Mouse (Mus musculus): Measurements from ENCODE around the gene Gm49322.

Gene Gm49322

GRCm38 (mm10) chr10:80611905-80612304 lies 6.1 kb downstream of the Gm49322 start:
- H3K4me3 ChIP-seq (replicated peaks; ENCODE audit: low read length) = no peak overlapping the region
- H3K27me3 ChIP-seq (ENCODE audit: insufficient read depth, low read length) = no peaks in the 10 kb centered on the region
- TF ChIP-seq CTCF (conservative IDR thresholded peaks at IDR 0.05; ENCODE audit: low read length) (no peak), POU5F1 (IDR thresholded peaks at IDR 0.05; ENCODE audit: borderline replicate concordance, low read length) (no peak), NANOG (IDR thresholded peaks at IDR 0.05; ENCODE audit: borderline replicate concordance, low read length) (no peak)
- no peaks in the 10 kb centered on the region for H3K9me3 ChIP-seq (ENCODE audit: low read length)
- peaks cover 68% of the 10 kb centered on the region for H3K4me1 ChIP-seq (replicated peaks; ENCODE audit: low read depth, low read length)
- peaks cover 97% of the 10 kb centered on the region for H3K36me3 ChIP-seq (ENCODE audit: insufficient read depth, low read length)

GRCm38 (mm10) chr10:80613821-80614220 lies 8.0 kb downstream of the Gm49322 start:
- Histone ChIP-seq H3K4me1 (replicated peaks; ENCODE audit: low read depth, low read length) (peaks cover 61% of the 10 kb centered on the region), H3K4me3 (replicated peaks; ENCODE audit: low read length) (no peak overlapping the region), H3K9me3 (ENCODE audit: low read length) (no peaks in the 10 kb centered on the region), H3K27me3 (ENCODE audit: insufficient read depth, low read length) (no peaks in the 10 kb centered on the region), H3K36me3 (ENCODE audit: insufficient read depth, low read length) (peaks cover 82% of the 10 kb centered on the region)
- no peak for TF ChIP-seq POU5F1 (IDR thresholded peaks at IDR 0.05; ENCODE audit: borderline replicate concordance, low read length)
- no peak for TF ChIP-seq NANOG (IDR thresholded peaks at IDR 0.05; ENCODE audit: borderline replicate concordance, low read length)
- TF ChIP-seq CTCF (conservative IDR thresholded peaks at IDR 0.05; ENCODE audit: low read length) = peak; percentile 19; the same call in 1 of the 2 replicates

- Histone ChIP-seq H3K4me1 (replicated peaks; ENCODE audit: low read depth, low read length) (peaks cover 57% of the 10 kb centered on the region), H3K4me3 (replicated peaks; ENCODE audit: low read length) (no peak overlapping the region), H3K27me3 (ENCODE audit: insufficient read depth, low read length) (no peaks in the 10 kb centered on the region), H3K36me3 (ENCODE audit: insufficient read depth, low read length) (peaks cover 76% of the 10 kb centered on the region), H3K9me3 (ENCODE audit: low read length) (no peaks in the 10 kb centered on the region)
- TF ChIP-seq NANOG (IDR thresholded peaks at IDR 0.05; ENCODE audit: borderline replicate concordance, low read length) (no peak), POU5F1 (IDR thresholded peaks at IDR 0.05; ENCODE audit: borderline replicate concordance, low read length) (no peak), CTCF (conservative IDR thresholded peaks at IDR 0.05; ENCODE audit: low read length) (no peak)
Measured at GRCm38 (mm10) chr10:80614351-80614750, 8.5 kb downstream of the Gm49322 start.

GRCm38 (mm10) chr10:80618181-80618580 lies 12.4 kb downstream of the Gm49322 start:
- Histone ChIP-seq H3K9me3 (ENCODE audit: low read length) (no peaks in the 10 kb centered on the region), H3K36me3 (ENCODE audit: insufficient read depth, low read length) (peaks cover 38% of the 10 kb centered on the region), H3K4me3 (replicated peaks; ENCODE audit: low read length) (no peak overlapping the region), H3K4me1 (replicated peaks; ENCODE audit: low read depth, low read length) (peaks cover 57% of the 10 kb centered on the region), H3K27me3 (ENCODE audit: insufficient read depth, low read length) (no peaks in the 10 kb centered on the region)
- TF ChIP-seq POU5F1 (IDR thresholded peaks at IDR 0.05; ENCODE audit: borderline replicate concordance, low read length) = no peak
- TF ChIP-seq CTCF (conservative IDR thresholded peaks at IDR 0.05; ENCODE audit: low read length) = no peak
- no peak for TF ChIP-seq NANOG (IDR thresholded peaks at IDR 0.05; ENCODE audit: borderline replicate concordance, low read length)

- peak overlapping the region; percentile 95 for H3K4me3 ChIP-seq (replicated peaks; ENCODE audit: low read length)
- no peaks in the 10 kb centered on the region for H3K27me3 ChIP-seq (ENCODE audit: insufficient read depth, low read length)
- peaks cover 32% of the 10 kb centered on the region for H3K36me3 ChIP-seq (ENCODE audit: insufficient read depth, low read length)
- no peak for TF ChIP-seq CTCF (conservative IDR thresholded peaks at IDR 0.05; ENCODE audit: low read length)
- TF ChIP-seq POU5F1 (IDR thresholded peaks at IDR 0.05; ENCODE audit: borderline replicate concordance, low read length) = no peak
- TF ChIP-seq NANOG (IDR thresholded peaks at IDR 0.05; ENCODE audit: borderline replicate concordance, low read length) = no peak
- H3K4me1 ChIP-seq (replicated peaks; ENCODE audit: low read depth, low read length) = peaks cover 57% of the 10 kb centered on the region
- no peaks in the 10 kb centered on the region for H3K9me3 ChIP-seq (ENCODE audit: low read length)
Measured at GRCm38 (mm10) chr10:80619465-80620244, 13.8 kb downstream of the Gm49322 start.

GRCm38 (mm10) chr10:80620365-80620764 lies 14.5 kb downstream of the Gm49322 start:
- H3K4me3 ChIP-seq (replicated peaks; ENCODE audit: low read length) = peak overlapping the region; percentile 95
- no peaks in the 10 kb centered on the region for H3K27me3 ChIP-seq (ENCODE audit: insufficient read depth, low read length)
- H3K4me1 ChIP-seq (replicated peaks; ENCODE audit: low read depth, low read length) = peaks cover 63% of the 10 kb centered on the region
- TF ChIP-seq CTCF (conservative IDR thresholded peaks at IDR 0.05; ENCODE audit: low read length) (no peak), POU5F1 (IDR thresholded peaks at IDR 0.05; ENCODE audit: borderline replicate concordance, low read length) (no peak), NANOG (IDR thresholded peaks at IDR 0.05; ENCODE audit: borderline replicate concordance, low read length) (no peak)
- H3K36me3 ChIP-seq (ENCODE audit: insufficient read depth, low read length) = peaks cover 32% of the 10 kb centered on the region
- no peaks in the 10 kb centered on the region for H3K9me3 ChIP-seq (ENCODE audit: low read length)

- H3K9me3 ChIP-seq (ENCODE audit: low read length) = no peaks in the 10 kb centered on the region
- H3K4me3 ChIP-seq (replicated peaks; ENCODE audit: low read length) = peak overlapping the region; percentile 95
- H3K27me3 ChIP-seq (ENCODE audit: insufficient read depth, low read length) = no peaks in the 10 kb centered on the region
- TF ChIP-seq CTCF (conservative IDR thresholded peaks at IDR 0.05; ENCODE audit: low read length) (no peak), POU5F1 (IDR thresholded peaks at IDR 0.05; ENCODE audit: borderline replicate concordance, low read length) (no peak), NANOG (IDR thresholded peaks at IDR 0.05; ENCODE audit: borderline replicate concordance, low read length) (no peak)
- H3K36me3 ChIP-seq (ENCODE audit: insufficient read depth, low read length) = peaks cover 32% of the 10 kb centered on the region
- peaks cover 66% of the 10 kb centered on the region for H3K4me1 ChIP-seq (replicated peaks; ENCODE audit: low read depth, low read length)
Measured at GRCm38 (mm10) chr10:80620796-80621689, 15.2 kb downstream of the Gm49322 start.

- TF ChIP-seq CTCF (conservative IDR thresholded peaks at IDR 0.05; ENCODE audit: low read length) (no peak), POU5F1 (IDR thresholded peaks at IDR 0.05; ENCODE audit: borderline replicate concordance, low read length) (no peak), NANOG (IDR thresholded peaks at IDR 0.05; ENCODE audit: borderline replicate concordance, low read length) (no peak)
- Histone ChIP-seq H3K36me3 (ENCODE audit: insufficient read depth, low read length) (peaks cover 32% of the 10 kb centered on the region), H3K27me3 (ENCODE audit: insufficient read depth, low read length) (no peaks in the 10 kb centered on the region), H3K4me1 (replicated peaks; ENCODE audit: low read depth, low read length) (peaks cover 72% of the 10 kb centered on the region), H3K4me3 (replicated peaks; ENCODE audit: low read length) (peak overlapping the region; percentile 95), H3K9me3 (ENCODE audit: low read length) (no peaks in the 10 kb centered on the region)
Measured at GRCm38 (mm10) chr10:80621690-80621939, 15.8 kb downstream of the Gm49322 start.
